Mouse (Mus musculus) forebrain, embryonic 14.5 days (tissue): ENCODE data around the gene 4933415A04Rik. TPM values are rescaled to one million over a fixed set of nuclear protein-coding genes. Genes with fewer than 3 reads are reported as not detected.
A peak's percentile ranks its signal among the peaks of the same experiment; 100 is the strongest.

Source experiments
- ATAC-seq: fragments of 200-750 bp; cut with Nextera tagmentation; 2 replicates; pipeline ENCODE4 v1.8.0; 2017; ENCODE audit warnings: mild to moderate bottlenecking, moderate library complexity
- DNase-seq: peaks from one replicate; pipeline ENCODE4 v3.0.0-alpha.2; 2015; ENCODE audit warnings: low spot score
- H3K27ac ChIP-seq: fragments of 300-500 bp; sonication (generic); 2 replicates; pipeline ENCODE4 v1.5.1; 2014; ENCODE audit warnings: low read depth, mild to moderate bottlenecking, control low read depth, low read length, moderate library complexity
- H3K27me3 ChIP-seq: fragments of 300-500 bp; sonication (generic); replicated peaks from 2 replicates; pipeline ENCODE4 v1.6.1; 2014; ENCODE audit warnings: low read length, control low read depth, mixed read lengths; ENCODE audit not compliant: control insufficient read depth, insufficient read depth
- H3K36me3 ChIP-seq: fragments of 300-500 bp; sonication (generic); 2 replicates; pipeline ENCODE4 v1.6.1; 2014; ENCODE audit warnings: low read length, control low read depth; ENCODE audit not compliant: control insufficient read depth, insufficient read depth
- H3K4me1 ChIP-seq: fragments of 300-500 bp; sonication (generic); 2 replicates; pipeline ENCODE4 v1.6.1; 2014; ENCODE audit warnings: antibody characterized with exemption, low read length, control low read depth; ENCODE audit not compliant: control insufficient read depth, insufficient read depth
- H3K4me2 ChIP-seq: fragments of 300-500 bp; sonication (generic); 2 replicates; pipeline ENCODE4 v1.6.1; 2014; ENCODE audit warnings: mild to moderate bottlenecking, control low read depth, low read length
- H3K4me3 ChIP-seq: fragments of 300-500 bp; sonication (generic); 2 replicates; pipeline ENCODE4 v1.5.1; 2014; ENCODE audit warnings: low read depth, low read length, control low read depth
- H3K9ac ChIP-seq: fragments of 300-500 bp; sonication (generic); 2 replicates; pipeline ENCODE4 v1.6.1; 2014; ENCODE audit warnings: mild to moderate bottlenecking, low read length, control low read depth, moderate library complexity
- H3K9me3 ChIP-seq: fragments of 300-500 bp; sonication (generic); replicated peaks from 2 replicates; pipeline ENCODE4 v1.6.1; 2016; ENCODE audit warnings: low read length, control low read depth, mixed read lengths; ENCODE audit not compliant: control insufficient read depth
- WGBS: fragments of 180-500 bp; shearing (Covaris S2); extraction: QIAGEN DNeasy Blood & Tissue Kit; methylation state at CpG from one replicate; pipeline ENCODE4 v1.1.7; 2014; 5-methylcytosine and 5-hydroxymethylcytosine counted together
- polyA plus RNA-seq: library from polyadenylated mRNA; unstranded; fragments of >200 nt; fragmentation: Nextera tagmentation; extraction: Ambion mirVana; gene quantifications from 2 replicates; pipeline ENCODE4 v1.2.1, GENCODE M21; 2014

Gene 4933415A04Rik
- polyA plus RNA-seq, 1 experiment from 2014 or later, result 1.2 TPM

- Histone ChIP-seq H3K4me3 (no peak overlapping the region), H3K9me3 (no peaks in the 10 kb centered on the region), H3K9ac (no peak overlapping the region), H3K4me2 (no peak overlapping the region), H3K27ac (peak overlapping the region; percentile 40; the same call in 1 of the 2 replicates), H3K36me3 (0 out of 2 replicates have a peak, but pooled peaks cover 2% of the 10 kb centered on the region), H3K27me3 (no peaks in the 10 kb centered on the region), H3K4me1 (peaks cover 30% of the 10 kb centered on the region; the same call in 1 of the 2 replicates)
- WGBS, result 49% methylated on average over 12 of the region's 12 CpGs
- ATAC-seq (no peak), DNase-seq (no peak)
Observed at GRCm38 (mm10) chr11:43548657-43549435, 38.0 kb upstream of the 4933415A04Rik start.

- H3K4me3 ChIP-seq, result no peak overlapping the region
- DNase-seq, result no peak
- no peak for ATAC-seq
- H3K27me3 ChIP-seq, result no peaks in the 10 kb centered on the region
- H3K9me3 ChIP-seq, result no peaks in the 10 kb centered on the region
- no peak overlapping the region for H3K4me2 ChIP-seq
- H3K4me1 ChIP-seq, result peaks cover 30% of the 10 kb centered on the region; the same call in 1 of the 2 replicates
- H3K27ac ChIP-seq, result no peak overlapping the region
- H3K36me3 ChIP-seq, result no peaks in the 10 kb centered on the region
- WGBS, result 58% methylated on average over 11 of the region's 11 CpGs
- H3K9ac ChIP-seq, result no peak overlapping the region
Observed at GRCm38 (mm10) chr11:43549701-43550100, 37.1 kb upstream of the 4933415A04Rik start.

- Histone ChIP-seq H3K4me1 (peaks cover 22% of the 10 kb centered on the region; the same call in 1 of the 2 replicates), H3K4me3 (no peak overlapping the region), H3K9ac (no peak overlapping the region), H3K4me2 (no peak overlapping the region), H3K9me3 (no peaks in the 10 kb centered on the region), H3K36me3 (no peaks in the 10 kb centered on the region), H3K27ac (no peak overlapping the region), H3K27me3 (no peaks in the 10 kb centered on the region)
- WGBS, result 97% methylated on average over 3 of the region's 3 CpGs
- DNase-seq (no peak), ATAC-seq (no peak)
Observed at GRCm38 (mm10) chr11:43551756-43552155, 35.1 kb upstream of the 4933415A04Rik start.

GRCm38 (mm10) chr11:43552675-43553074 is 34.2 kb upstream of the 4933415A04Rik start:
- Histone ChIP-seq H3K4me1 (peaks cover 22% of the 10 kb centered on the region; the same call in 1 of the 2 replicates), H3K9ac (no peak overlapping the region), H3K4me2 (no peak overlapping the region), H3K27me3 (no peaks in the 10 kb centered on the region), H3K27ac (no peak overlapping the region), H3K4me3 (no peak overlapping the region), H3K9me3 (no peaks in the 10 kb centered on the region), H3K36me3 (peaks cover 5% of the 10 kb centered on the region)
- 83% methylated on average over 6 of the region's 6 CpGs for WGBS
- no peak for ATAC-seq
- no peak for DNase-seq

GRCm38 (mm10) chr11:43556538-43556937 is 30.3 kb upstream of the 4933415A04Rik start:
- DNase-seq, result no peak
- 92% methylated on average over 11 of the region's 11 CpGs for WGBS
- ATAC-seq, result no peak
- Histone ChIP-seq H3K4me3 (no peak overlapping the region), H3K9me3 (no peaks in the 10 kb centered on the region), H3K36me3 (peaks cover 16% of the 10 kb centered on the region), H3K4me1 (no peaks in the 10 kb centered on the region), H3K27ac (no peak overlapping the region), H3K4me2 (no peak overlapping the region), H3K9ac (no peak overlapping the region), H3K27me3 (no peaks in the 10 kb centered on the region)

GRCm38 (mm10) chr11:43559515-43560292 is 27.1 kb upstream of the 4933415A04Rik start:
- Histone ChIP-seq H3K4me2 (no peak overlapping the region), H3K4me1 (peaks cover 8% of the 10 kb centered on the region), H3K4me3 (no peak overlapping the region), H3K27ac (peak overlapping the region; percentile 66), H3K36me3 (peaks cover 16% of the 10 kb centered on the region), H3K27me3 (no peaks in the 10 kb centered on the region), H3K9me3 (no peaks in the 10 kb centered on the region), H3K9ac (no peak overlapping the region)
- DNase-seq (no peak), ATAC-seq (peak; percentile 35; the same call in 1 of the 2 replicates)
- 11% methylated on average over 5 of the region's 6 CpGs for WGBS

- H3K4me1 ChIP-seq, result peaks cover 13% of the 10 kb centered on the region
- ATAC-seq, result peak; percentile 66
- no peak overlapping the region for H3K9ac ChIP-seq
- H3K36me3 ChIP-seq, result 0 out of 2 replicates have a peak, but pooled peaks cover 3% of the 10 kb centered on the region
- H3K27ac ChIP-seq, result peak overlapping the region; percentile 44; the same call in 1 of the 2 replicates
- WGBS, result 36% methylated on average over 10 of the region's 10 CpGs
- no peaks in the 10 kb centered on the region for H3K9me3 ChIP-seq
- H3K4me3 ChIP-seq, result no peak overlapping the region
- peak; percentile 42 for DNase-seq
- no peaks in the 10 kb centered on the region for H3K27me3 ChIP-seq
- H3K4me2 ChIP-seq, result no peak overlapping the region
Observed at GRCm38 (mm10) chr11:43563654-43564244, 23.1 kb upstream of the 4933415A04Rik start.

- 19% methylated on average over 2 of the region's 2 CpGs for WGBS
- H3K27ac ChIP-seq, result no peak overlapping the region
- no peak for ATAC-seq
Observed at GRCm38 (mm10) chr11:43565414-43565813, 21.4 kb upstream of the 4933415A04Rik start.

More at GRCm38 (mm10) chr11:43565414-43565813, 21.4 kb upstream of the 4933415A04Rik start:
- Histone ChIP-seq H3K4me3 (no peak overlapping the region), H3K9me3 (no peaks in the 10 kb centered on the region), H3K9ac (no peak overlapping the region), H3K4me1 (peaks cover 13% of the 10 kb centered on the region), H3K4me2 (no peak overlapping the region), H3K27me3 (no peaks in the 10 kb centered on the region), H3K36me3 (no peaks in the 10 kb centered on the region)
- no peak for DNase-seq
